Mouse (Mus musculus): ENCODE results near the gene Kcnq1. TPM values are rescaled to one million over a fixed set of nuclear protein-coding genes. Genes with fewer than 3 reads are reported as not detected.

The Kcnq1 gene
- polyA plus RNA-seq, 1 experiment from 2014 or later, result 0.73 TPM

- ATAC-seq (ENCODE audit: insufficient number of reproducible peaks, insufficient read depth, low FRiP score, low TSS enrichment), result no peak
- H3K9ac ChIP-seq, result no peak overlapping the region
- H3K4me1 ChIP-seq, result no peaks in the 10 kb centered on the region
- no peaks in the 10 kb centered on the region for H3K27me3 ChIP-seq
- no peak overlapping the region for H3K4me3 ChIP-seq
- no peaks in the 10 kb centered on the region for H3K36me3 ChIP-seq
- 81% methylated on average over 2 of the region's 2 CpGs for WGBS
- no peak overlapping the region for H3K4me2 ChIP-seq (replicated peaks)
- H3K27ac ChIP-seq, result no peak overlapping the region
- H3K9me3 ChIP-seq, result no peaks in the 10 kb centered on the region
These were observed 82.4 kb downstream of the Kcnq1 start for GRCm38 (mm10) chr7:143188589-143188988.

GRCm38 (mm10) chr7:143189965-143190722, 84.0 kb downstream of the Kcnq1 start:
- no peaks in the 10 kb centered on the region for H3K27me3 ChIP-seq
- WGBS, result 89% methylated on average over 3 of the region's 3 CpGs
- no peaks in the 10 kb centered on the region for H3K9me3 ChIP-seq
- H3K36me3 ChIP-seq, result no peaks in the 10 kb centered on the region
- H3K4me2 ChIP-seq (replicated peaks), result no peak overlapping the region
- no peak overlapping the region for H3K9ac ChIP-seq
- H3K27ac ChIP-seq, result no peak overlapping the region
- no peak overlapping the region for H3K4me3 ChIP-seq
- H3K4me1 ChIP-seq, result no peaks in the 10 kb centered on the region
- ATAC-seq (ENCODE audit: insufficient number of reproducible peaks, insufficient read depth, low FRiP score, low TSS enrichment), result no peak

- WGBS, result 79% methylated on average over 5 of the region's 5 CpGs
These were observed 84.7 kb downstream of the Kcnq1 start for GRCm38 (mm10) chr7:143190911-143191310.

GRCm38 (mm10) chr7:143192392-143192791, 86.2 kb downstream of the Kcnq1 start:
- no peaks in the 10 kb centered on the region for H3K9me3 ChIP-seq
- WGBS, result 93% methylated on average over 7 of the region's 7 CpGs
- no peak overlapping the region for H3K4me3 ChIP-seq

More at GRCm38 (mm10) chr7:143190911-143191310, 84.7 kb downstream of the Kcnq1 start:
- Histone ChIP-seq H3K27ac (no peak overlapping the region), H3K4me2 (replicated peaks) (no peak overlapping the region), H3K4me1 (no peaks in the 10 kb centered on the region), H3K27me3 (no peaks in the 10 kb centered on the region), H3K9ac (no peak overlapping the region), H3K36me3 (no peaks in the 10 kb centered on the region), H3K9me3 (no peaks in the 10 kb centered on the region), H3K4me3 (no peak overlapping the region)
- no peak for ATAC-seq (ENCODE audit: insufficient number of reproducible peaks, insufficient read depth, low FRiP score, low TSS enrichment)

GRCm38 (mm10) chr7:143194064-143194463, 87.9 kb downstream of the Kcnq1 start:
- H3K36me3 ChIP-seq, result no peaks in the 10 kb centered on the region
- no peaks in the 10 kb centered on the region for H3K9me3 ChIP-seq
- no peaks in the 10 kb centered on the region for H3K4me1 ChIP-seq
- no peak overlapping the region for H3K4me3 ChIP-seq
- peaks cover 10% of the 10 kb centered on the region; the same call in 1 of the 2 replicates for H3K27me3 ChIP-seq
- no peak overlapping the region for H3K4me2 ChIP-seq (replicated peaks)
- 88% methylated on average over 7 of the region's 7 CpGs for WGBS
- no peak for ATAC-seq (ENCODE audit: insufficient number of reproducible peaks, insufficient read depth, low FRiP score, low TSS enrichment)
- H3K27ac ChIP-seq, result no peak overlapping the region
- no peak overlapping the region for H3K9ac ChIP-seq

More at GRCm38 (mm10) chr7:143192392-143192791, 86.2 kb downstream of the Kcnq1 start:
- Histone ChIP-seq H3K4me1 (no peaks in the 10 kb centered on the region), H3K4me2 (replicated peaks) (no peak overlapping the region), H3K9ac (no peak overlapping the region), H3K27me3 (0 out of 2 replicates have a peak, but pooled peaks cover 4% of the 10 kb centered on the region), H3K36me3 (no peaks in the 10 kb centered on the region), H3K27ac (no peak overlapping the region)
- no peak for ATAC-seq (ENCODE audit: insufficient number of reproducible peaks, insufficient read depth, low FRiP score, low TSS enrichment)

GRCm38 (mm10) chr7:143197951-143198440, 91.8 kb downstream of the Kcnq1 start:
- 0 out of 2 replicates have a peak overlapping the region, but pooled peaks have one; percentile 5 for H3K4me2 ChIP-seq (replicated peaks)
- no peak overlapping the region for H3K9ac ChIP-seq
- no peak overlapping the region for H3K27ac ChIP-seq
- H3K9me3 ChIP-seq, result no peaks in the 10 kb centered on the region
- no peak overlapping the region for H3K4me3 ChIP-seq
- H3K27me3 ChIP-seq, result peaks cover 10% of the 10 kb centered on the region; the same call in 1 of the 2 replicates
- no peaks in the 10 kb centered on the region for H3K4me1 ChIP-seq
- no peak for ATAC-seq (ENCODE audit: insufficient number of reproducible peaks, insufficient read depth, low FRiP score, low TSS enrichment)
- no peaks in the 10 kb centered on the region for H3K36me3 ChIP-seq
- WGBS, result 52% methylated on average over 15 of the region's 15 CpGs

GRCm38 (mm10) chr7:143198443-143198842, 92.3 kb downstream of the Kcnq1 start:
- H3K9me3 ChIP-seq, result no peaks in the 10 kb centered on the region
- H3K4me2 ChIP-seq (replicated peaks), result 0 out of 2 replicates have a peak overlapping the region, but pooled peaks have one; percentile 5
- 59% methylated on average over 7 of the region's 7 CpGs for WGBS
- no peak for ATAC-seq (ENCODE audit: insufficient number of reproducible peaks, insufficient read depth, low FRiP score, low TSS enrichment)
- H3K36me3 ChIP-seq, result no peaks in the 10 kb centered on the region
- no peak overlapping the region for H3K9ac ChIP-seq
- no peak overlapping the region for H3K27ac ChIP-seq
- peaks cover 10% of the 10 kb centered on the region; the same call in 1 of the 2 replicates for H3K27me3 ChIP-seq
- no peak overlapping the region for H3K4me3 ChIP-seq
- H3K4me1 ChIP-seq, result no peaks in the 10 kb centered on the region

- Histone ChIP-seq H3K4me1 (no peaks in the 10 kb centered on the region), H3K4me2 (replicated peaks) (no peak overlapping the region), H3K27me3 (peaks cover 10% of the 10 kb centered on the region; the same call in 1 of the 2 replicates), H3K27ac (no peak overlapping the region), H3K36me3 (no peaks in the 10 kb centered on the region), H3K9me3 (no peaks in the 10 kb centered on the region), H3K9ac (no peak overlapping the region), H3K4me3 (no peak overlapping the region)
- 86% methylated on average over 2 of the region's 2 CpGs for WGBS
- no peak for ATAC-seq (ENCODE audit: insufficient number of reproducible peaks, insufficient read depth, low FRiP score, low TSS enrichment)
These were observed 95.1 kb downstream of the Kcnq1 start for GRCm38 (mm10) chr7:143201255-143201654.

- Histone ChIP-seq H3K4me2 (replicated peaks) (no peak overlapping the region), H3K36me3 (no peaks in the 10 kb centered on the region), H3K4me1 (no peaks in the 10 kb centered on the region), H3K4me3 (no peak overlapping the region), H3K9me3 (no peaks in the 10 kb centered on the region), H3K27ac (no peak overlapping the region), H3K9ac (no peak overlapping the region), H3K27me3 (no peaks in the 10 kb centered on the region)
- 97% methylated on average over 6 of the region's 6 CpGs for WGBS
- ATAC-seq (ENCODE audit: insufficient number of reproducible peaks, insufficient read depth, low FRiP score, low TSS enrichment), result no peak
These were observed 97.7 kb downstream of the Kcnq1 start for GRCm38 (mm10) chr7:143203897-143204296.

- Histone ChIP-seq H3K27me3 (no peaks in the 10 kb centered on the region), H3K4me1 (no peaks in the 10 kb centered on the region), H3K4me2 (replicated peaks) (no peak overlapping the region), H3K4me3 (no peak overlapping the region), H3K9ac (no peak overlapping the region), H3K36me3 (no peaks in the 10 kb centered on the region), H3K9me3 (no peaks in the 10 kb centered on the region), H3K27ac (no peak overlapping the region)
- no peak for ATAC-seq (ENCODE audit: insufficient number of reproducible peaks, insufficient read depth, low FRiP score, low TSS enrichment)
- 39% methylated on average over 4 of the region's 4 CpGs for WGBS
These were observed 100.9 kb downstream of the Kcnq1 start for GRCm38 (mm10) chr7:143207044-143207443.

- WGBS, result 78% methylated on average over 4 of the region's 4 CpGs
- H3K27ac ChIP-seq, result no peak overlapping the region
- no peak overlapping the region for H3K9ac ChIP-seq
- H3K4me2 ChIP-seq (replicated peaks), result no peak overlapping the region
- H3K4me3 ChIP-seq, result no peak overlapping the region
- no peaks in the 10 kb centered on the region for H3K27me3 ChIP-seq
- H3K36me3 ChIP-seq, result no peaks in the 10 kb centered on the region
- H3K4me1 ChIP-seq, result no peaks in the 10 kb centered on the region
- no peak for ATAC-seq (ENCODE audit: insufficient number of reproducible peaks, insufficient read depth, low FRiP score, low TSS enrichment)
- H3K9me3 ChIP-seq, result no peaks in the 10 kb centered on the region
These were observed 104.6 kb downstream of the Kcnq1 start for GRCm38 (mm10) chr7:143210796-143211195.

- Histone ChIP-seq H3K27me3 (no peaks in the 10 kb centered on the region), H3K27ac (no peak overlapping the region), H3K9ac (no peak overlapping the region), H3K4me2 (replicated peaks) (no peak overlapping the region), H3K9me3 (peaks cover 17% of the 10 kb centered on the region), H3K4me1 (0 out of 2 replicates have a peak, but pooled peaks cover 12% of the 10 kb centered on the region), H3K4me3 (no peak overlapping the region), H3K36me3 (peaks cover 30% of the 10 kb centered on the region)
- 0 out of 2 replicates have a peak, but pooled peaks have one; percentile 67 for ATAC-seq (ENCODE audit: insufficient number of reproducible peaks, insufficient read depth, low FRiP score, low TSS enrichment)
- 67% methylated on average over 2 of the region's 2 CpGs for WGBS
These were observed 145.0 kb downstream of the Kcnq1 start for GRCm38 (mm10) chr7:143251206-143251605.

All from embryonic facial prominence, embryonic 12.5 days (tissue).